Mouse (Mus musculus): ENCODE measurements around the gene Phldb3. TPM values are rescaled to one million over a fixed set of nuclear protein-coding genes. Genes with fewer than 3 reads are reported as not detected.
"Not testable (repeated sequence)": the region's sequence is repeated elsewhere in the genome, so short reads cannot be mapped to it uniquely, and the experiment has no call there.

Phldb3 gene
- total RNA-seq, 2 experiments from 2014 or later: 0.50 to 0.57 TPM

- intact Hi-C loops (cut with DNase I): no loop called here
- DNase-seq (ENCODE audit: low spot score): peak; percentile 49
Observed at GRCm38 (mm10) chr7:24593621-24594308, 16.8 kb upstream of the Phldb3 start.

GRCm38 (mm10) chr7:24594309-24594803, 16.2 kb upstream of the Phldb3 start:
- intact Hi-C loops (cut with DNase I): no loop called here
- no peak for DNase-seq (ENCODE audit: low spot score)

- DNase-seq (ENCODE audit: low spot score): no peak
- intact Hi-C loops (cut with DNase I): no loop called here
Observed at GRCm38 (mm10) chr7:24595464-24595863, 15.1 kb upstream of the Phldb3 start.

DNA sequence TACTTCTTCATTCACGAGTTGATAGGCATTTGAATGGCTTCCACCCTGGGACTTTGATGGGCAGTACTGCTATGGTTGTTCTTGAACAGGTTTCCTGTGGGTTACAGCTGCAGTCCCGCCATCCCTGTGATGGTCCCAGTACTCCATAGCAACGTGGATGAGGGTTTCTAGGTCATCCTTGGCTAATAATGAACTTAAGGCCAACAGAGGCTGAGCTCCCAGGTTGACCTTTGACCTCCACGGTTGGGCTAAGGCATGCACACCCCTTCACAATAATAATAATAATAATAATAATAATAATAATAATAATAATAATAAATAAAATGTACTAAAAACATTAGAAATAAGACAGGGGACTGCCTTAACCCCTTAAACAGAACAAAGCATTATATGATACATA, 12.4 kb upstream of the Phldb3 start:
- no peak for DNase-seq (ENCODE audit: low spot score)
- intact Hi-C loops (cut with DNase I): no loop called here

DNA sequence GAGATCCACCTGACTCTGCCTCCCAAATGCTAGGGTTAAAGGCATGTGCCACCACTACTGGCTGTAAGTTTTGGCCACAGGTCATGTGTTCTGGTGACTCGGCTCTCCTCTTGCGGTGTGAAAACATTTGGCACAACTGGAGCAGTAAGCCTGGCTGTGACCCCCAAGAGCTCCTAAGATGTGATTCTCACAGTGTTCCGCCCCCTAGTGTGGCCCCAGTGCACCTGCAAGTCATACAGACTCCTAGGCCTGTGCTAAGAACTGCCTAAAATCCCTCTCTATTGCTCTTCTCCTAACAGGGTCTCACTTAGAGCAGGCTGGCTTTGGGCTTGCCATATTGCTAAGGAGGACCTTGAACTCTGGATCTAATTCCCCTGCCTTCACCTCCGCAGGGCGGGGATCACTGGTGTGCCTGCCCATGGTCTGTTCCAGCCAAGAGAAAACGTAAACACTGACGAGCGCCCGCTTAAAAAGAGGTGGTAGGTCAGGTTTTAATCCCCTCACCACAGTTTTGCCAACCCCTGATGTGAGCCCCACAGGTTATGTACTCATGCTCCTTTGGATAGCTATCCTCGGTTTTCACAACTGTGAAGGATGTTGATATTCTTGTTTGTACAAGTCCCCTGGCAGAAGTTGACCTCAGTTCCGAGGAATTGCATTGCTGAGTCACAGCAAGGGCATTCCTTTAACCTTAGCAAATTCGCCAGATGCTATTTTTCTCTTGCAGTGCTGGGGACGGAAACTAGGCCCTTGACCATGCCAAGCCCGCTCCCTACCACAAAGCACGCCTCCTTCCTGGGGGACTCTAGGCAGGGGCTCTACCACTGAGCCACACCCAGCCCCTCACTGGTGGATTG, 11.1 kb upstream of the Phldb3 start:
- no peak for DNase-seq (ENCODE audit: low spot score)
- intact Hi-C loops (cut with DNase I): loop anchor here (2.0 kb wide), 1 partner anchor 53 kb away; no protein-coding TSS in a partner anchor

- peak; percentile 80 for DNase-seq (ENCODE audit: low spot score)
- intact Hi-C loops (cut with DNase I): loop anchor here (2.0 kb wide), 1 partner anchor 52 kb away; no protein-coding TSS in a partner anchor
Observed at GRCm38 (mm10) chr7:24600941-24601597, 9.5 kb upstream of the Phldb3 start.

DNA sequence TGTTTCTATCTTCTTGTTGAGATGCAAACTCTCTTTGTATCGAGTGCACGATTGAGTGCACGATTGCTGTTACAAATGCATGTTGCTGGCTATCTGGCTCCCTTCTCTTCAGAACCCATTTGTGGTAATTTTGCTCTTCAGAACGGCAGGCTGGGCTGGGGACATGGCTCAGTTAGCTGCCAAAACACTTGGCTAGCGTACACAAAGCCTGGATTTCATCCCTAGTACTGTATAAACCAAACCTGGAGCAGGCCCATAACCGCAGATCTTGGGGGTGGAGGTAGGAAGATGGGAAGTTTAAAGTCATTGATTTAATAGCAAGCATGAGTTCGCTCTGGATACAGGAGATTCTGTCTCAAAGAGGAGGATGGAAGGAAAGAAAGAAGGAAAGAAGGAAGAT, 5.0 kb upstream of the Phldb3 start:
- no peak for DNase-seq (ENCODE audit: low spot score)
- intact Hi-C loops (cut with DNase I): no loop called here

- no peak for DNase-seq (ENCODE audit: low spot score)
- intact Hi-C loops (cut with DNase I): no loop called here
Observed at GRCm38 (mm10) chr7:24606046-24606445, 4.5 kb upstream of the Phldb3 start.

DNA sequence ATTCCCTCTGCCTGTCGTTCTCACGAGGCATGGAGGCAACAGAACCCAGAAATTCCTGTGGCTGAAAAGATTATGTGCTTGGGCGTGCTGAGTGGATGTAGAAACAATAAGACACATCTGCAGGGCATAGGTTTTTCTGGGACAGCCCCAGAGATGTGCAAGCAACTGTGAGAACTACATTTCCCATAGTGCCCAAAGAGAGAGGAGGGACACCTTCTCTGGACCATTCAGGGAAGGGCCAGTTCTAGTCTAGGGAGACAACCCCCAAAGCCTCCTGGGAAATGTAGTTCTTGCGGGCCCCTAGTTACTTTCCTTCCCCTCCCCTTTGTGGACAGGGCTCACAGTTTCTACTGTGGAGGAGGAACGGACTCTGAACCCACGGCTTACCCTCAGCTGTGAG, 2.5 kb upstream of the Phldb3 start:
- intact Hi-C loops (cut with DNase I): no loop called here
- no peak for DNase-seq (ENCODE audit: low spot score)

GRCm38 (mm10) chr7:24608561-24608960, 2.0 kb upstream of the Phldb3 start:
- intact Hi-C loops (cut with DNase I): no loop called here
- DNase-seq (ENCODE audit: low spot score): no peak

- peak; percentile 69 for DNase-seq (ENCODE audit: low spot score)
- intact Hi-C loops (cut with DNase I): no loop called here
Observed at GRCm38 (mm10) chr7:24610879-24611494, 424 bp downstream of the Phldb3 start.

DNA sequence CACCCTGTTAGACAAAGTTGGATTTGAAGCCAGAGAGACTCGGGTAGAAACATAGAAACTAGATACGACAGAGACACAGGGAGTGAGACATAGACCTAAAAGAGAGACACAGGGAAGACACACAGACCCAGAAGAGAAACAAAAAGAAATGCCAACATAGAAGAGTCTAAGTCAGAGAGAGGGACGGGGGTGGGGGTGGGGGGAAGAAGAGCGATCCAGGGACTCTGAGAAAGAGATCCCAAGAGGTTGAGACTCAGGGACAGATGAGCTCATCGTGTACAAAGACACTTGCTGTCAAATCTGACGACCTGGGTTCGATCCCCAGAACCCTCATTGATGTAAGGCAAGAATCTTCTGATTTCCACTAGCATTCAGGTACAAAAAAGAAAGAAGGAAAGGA, 1.1 kb downstream of the Phldb3 start:
- DNase-seq (ENCODE audit: low spot score): no peak
- intact Hi-C loops (cut with DNase I): no loop called here

- no peak for DNase-seq (ENCODE audit: low spot score)
- intact Hi-C loops (cut with DNase I): no loop called here
Observed at GRCm38 (mm10) chr7:24612308-24612910, 1.8 kb downstream of the Phldb3 start.

DNA sequence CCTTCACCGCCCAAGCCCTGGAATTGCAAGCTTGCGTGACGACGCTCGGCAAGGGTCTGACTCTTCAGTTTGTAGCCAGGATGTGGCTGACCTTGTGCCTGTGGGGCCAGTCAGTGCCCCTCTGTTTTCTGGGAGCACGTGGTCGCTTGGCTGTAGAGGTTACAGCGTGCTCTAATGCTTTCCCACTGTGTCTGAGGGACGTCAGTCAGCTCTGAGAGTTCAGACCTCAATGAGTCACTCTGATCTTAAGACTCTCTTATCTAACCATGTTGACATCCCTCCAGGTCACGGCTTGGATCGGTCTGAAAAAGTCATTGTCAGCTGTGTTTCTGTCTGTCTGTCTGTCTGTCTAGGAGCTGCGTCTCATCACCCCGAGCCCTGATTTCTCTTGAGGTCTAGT, 4.3 kb downstream of the Phldb3 start:
- intact Hi-C loops (cut with DNase I): no loop called here
- DNase-seq (ENCODE audit: low spot score): no peak

GRCm38 (mm10) chr7:24617763-24618162, 7.2 kb downstream of the Phldb3 start:
- intact Hi-C loops (cut with DNase I): no loop called here
- DNase-seq (ENCODE audit: low spot score): no peak

DNA sequence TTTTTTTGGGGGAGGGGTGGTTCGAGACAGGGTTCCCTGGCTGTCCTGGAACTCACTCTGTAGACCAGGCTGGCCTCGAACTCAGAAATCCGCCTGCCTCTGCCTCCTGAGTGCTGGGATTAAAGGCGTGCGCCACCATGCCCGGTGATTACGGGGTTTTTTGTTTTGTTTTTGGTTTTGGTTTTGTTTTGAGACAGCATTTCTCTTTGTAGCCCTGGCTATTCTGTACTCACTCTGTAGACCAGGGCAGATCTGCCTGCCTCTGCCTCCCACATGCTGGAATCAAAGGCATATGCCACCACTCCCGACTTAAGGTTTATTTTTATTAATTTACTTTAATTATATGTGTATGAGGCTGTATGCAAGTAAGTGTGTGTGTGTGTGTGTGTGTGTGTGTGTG, 7.8 kb downstream of the Phldb3 start:
- intact Hi-C loops (cut with DNase I); DNase-seq (ENCODE audit: low spot score): not testable (repeated sequence)

GRCm38 (mm10) chr7:24619671-24620397, 9.3 kb downstream of the Phldb3 start:
- intact Hi-C loops (cut with DNase I): no loop called here
- DNase-seq (ENCODE audit: low spot score): no peak

DNA sequence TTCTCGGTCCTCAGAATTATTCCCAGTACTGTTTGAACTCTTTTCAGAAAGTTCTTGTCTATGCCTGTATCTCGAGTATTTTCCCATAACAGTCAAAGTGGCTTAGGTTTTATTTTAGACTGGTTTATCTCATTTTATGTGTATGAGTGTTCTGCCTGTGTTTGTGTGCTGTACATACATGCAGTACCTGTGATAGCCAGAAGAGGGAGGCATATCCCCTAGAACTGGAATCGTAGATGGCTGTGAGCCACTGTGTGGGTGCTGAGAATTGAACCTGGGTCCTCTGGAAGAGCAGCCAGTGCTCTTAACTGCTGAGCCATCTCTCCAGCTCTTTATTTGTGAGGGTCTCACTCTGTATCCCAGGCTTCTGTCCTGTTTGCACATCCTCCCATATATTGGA, 10.6 kb downstream of the Phldb3 start:
- no peak for DNase-seq (ENCODE audit: low spot score)
- intact Hi-C loops (cut with DNase I): no loop called here

DNA sequence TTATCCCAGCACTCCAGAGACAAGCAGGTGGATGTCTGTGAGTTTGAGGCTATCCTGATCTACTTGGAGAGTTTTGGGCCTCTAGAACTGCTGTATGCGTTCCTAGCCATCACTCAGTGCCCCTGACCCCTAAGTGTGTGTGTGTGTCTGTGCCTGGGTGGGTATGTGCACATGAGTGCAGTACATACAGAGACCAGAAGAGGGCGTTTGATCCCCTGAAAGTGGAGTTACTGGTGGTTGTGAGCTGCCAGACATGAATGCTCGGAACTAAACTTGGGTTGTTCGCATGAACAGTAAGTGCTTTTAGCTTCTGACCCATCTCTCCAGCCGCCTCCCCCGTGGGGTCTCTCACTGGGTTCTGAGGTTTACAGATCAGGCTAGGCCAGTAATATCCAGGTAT, 12.4 kb downstream of the Phldb3 start:
- intact Hi-C loops (cut with DNase I): no loop called here
- no peak for DNase-seq (ENCODE audit: low spot score)

Measured in heart, postnatal 25 days (tissue).